Mouse (Mus musculus) heart, postnatal 25 days (tissue): ENCODE results near the gene Gpr101. TPM values are rescaled to one million over a fixed set of nuclear protein-coding genes. Genes with fewer than 3 reads are reported as not detected.

ENCODE experiments used
- DNase-seq: peaks from one replicate; pipeline ENCODE4 v3.0.0; 2022; ENCODE audit warnings: low spot score
- intact Hi-C: fragments of 180-260 bp; cut with DNase I; formaldehyde crosslinking; loops from one replicate; pipeline ENCODE4 v1.15.1; 2025
- total RNA-seq, 2 experiments: library from RNA; stranded (reverse); gene quantifications; 2 replicates each; pipeline ENCODE4 v1.2.3; 2021

The Gpr101 gene
- total RNA-seq: not detected

DNA sequence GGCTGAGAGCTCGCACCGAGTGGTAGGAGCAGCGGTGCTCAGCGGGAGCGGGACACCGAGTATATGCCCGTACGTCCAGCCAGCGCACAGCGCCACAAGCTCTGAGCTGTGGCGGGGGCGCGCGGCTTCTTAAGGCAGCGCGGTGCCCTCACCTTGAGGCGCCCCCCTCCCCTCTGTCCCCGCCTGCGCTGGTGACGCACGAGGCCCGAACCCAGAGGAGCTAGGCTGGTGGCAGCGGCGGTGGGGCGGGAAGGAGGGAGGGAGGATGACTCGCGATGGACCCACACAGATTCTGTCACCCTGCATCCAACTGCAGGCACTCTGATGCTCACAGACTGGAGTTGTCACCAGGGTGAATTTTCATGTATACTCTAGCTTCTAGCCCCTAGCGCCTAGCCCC is at the start of gene Gpr101:
Gene Gpr101 (minus strand): TSS at position 124 of the 400 bp plus-strand sequence.
- intact Hi-C loops: no loop called here
- no peak for DNase-seq

DNA sequence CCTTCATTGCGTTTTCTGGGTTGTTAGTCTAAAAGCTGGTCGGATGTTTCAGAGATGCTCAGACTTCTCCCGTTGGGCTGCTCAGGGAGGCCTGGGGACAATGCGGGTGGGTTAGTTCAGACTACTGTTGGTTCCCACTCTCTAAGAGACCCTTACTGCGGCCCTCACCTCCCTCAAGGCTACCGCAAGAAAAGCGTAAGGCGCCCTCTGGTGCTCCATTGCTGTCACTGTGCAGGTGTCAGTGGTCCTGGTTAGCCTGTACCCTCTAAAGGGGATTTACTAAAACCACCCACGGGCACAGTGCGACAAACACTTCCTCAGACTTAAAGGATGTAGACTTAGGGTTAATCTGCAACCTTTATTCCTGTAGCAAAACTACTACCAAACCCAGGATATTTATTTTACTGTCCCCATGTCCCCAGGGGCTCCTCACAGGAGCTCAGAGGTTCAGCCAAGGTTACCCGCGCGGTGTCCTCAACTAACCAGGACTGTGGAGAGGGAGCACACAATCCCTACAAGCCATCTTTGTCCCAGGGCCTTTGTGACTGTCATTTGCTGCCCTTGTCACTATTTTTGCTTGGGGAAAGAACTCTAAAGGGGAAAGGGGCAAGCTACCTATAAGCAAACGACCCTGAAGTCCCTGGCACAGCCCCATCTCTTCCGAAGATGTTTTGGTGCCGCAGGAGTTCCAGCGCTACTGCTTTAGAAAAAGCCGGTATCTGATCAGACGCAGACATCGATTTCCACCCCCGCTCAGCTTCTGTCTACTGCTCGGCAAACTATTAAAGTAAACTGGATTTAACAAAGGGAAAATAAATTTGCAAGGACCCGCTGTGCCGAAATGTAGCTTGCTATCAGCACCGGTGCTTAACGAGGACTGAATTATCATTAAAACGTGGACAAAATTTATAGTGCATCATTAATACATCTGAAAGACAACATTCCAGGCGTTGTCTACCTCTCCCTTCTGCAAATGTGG is 17.8 kb upstream of the Gpr101 start:
- no peak for DNase-seq
- intact Hi-C loops: no loop called here

DNA sequence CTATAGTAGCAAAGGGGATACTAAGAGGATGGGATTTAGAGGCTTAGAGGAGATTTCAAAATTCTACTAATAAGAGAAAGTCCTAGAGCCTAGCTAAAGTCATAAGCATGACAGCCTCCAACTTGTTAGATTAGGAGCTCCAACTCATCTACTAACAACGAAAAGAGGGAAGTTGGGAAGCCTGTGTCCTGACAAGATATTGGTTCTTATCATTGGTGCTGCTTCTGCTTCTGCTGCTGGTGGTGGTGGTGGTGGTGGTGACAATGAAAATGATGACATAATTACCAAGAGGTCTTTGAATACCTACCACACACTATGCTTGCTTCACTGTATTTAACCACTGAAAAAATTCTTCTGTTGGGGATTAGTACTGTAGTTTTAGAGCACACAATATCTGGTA is 2.7 kb upstream of the Gpr101 start:
- intact Hi-C loops: no loop called here
- DNase-seq: no peak

Other genes starting within 250 kb of the Gpr101 start
- gene Arhgef6, start 165.0 kb downstream of the Gpr101 start, total RNA-seq: 10 to 100 TPM; 62.2 to 78.3 TPM
- gene Rbmx, start 110.7 kb downstream of the Gpr101 start, total RNA-seq: 10 to 100 TPM; 24.7 to 27.1 TPM
- not detected for gene Gm364, start 94.6 kb downstream of the Gpr101 start, total RNA-seq